Mouse (Mus musculus): ENCODE measurements around the gene Plppr2.
A peak's percentile ranks its signal among the peaks of the same experiment; 100 is the strongest.

- 0 out of 2 replicates have a peak, but pooled peaks have one; percentile 3 for TF ChIP-seq CTCF (IDR thresholded peaks at IDR 0.05; ENCODE audit: low read depth)
- TF ChIP-seq EP300 (optimal IDR thresholded peaks at IDR 0.05) = no peak
These were observed 24.6 kb downstream of the Plppr2 start for GRCm38 (mm10) chr9:21961366-21961980.
